Mouse (Mus musculus) thymus, adult 2 months (tissue): ENCODE measurements around the gene Tpcn1. TPM values are rescaled to one million over a fixed set of nuclear protein-coding genes. Genes with fewer than 3 reads are reported as not detected.

Source experiments
- DNase-seq: peaks from one replicate; pipeline ENCODE4 v3.0.0; 2021
- H3K27ac ChIP-seq: fragments of 200-500 bp; 2 replicates; pipeline ENCODE4 v1.5.1; 2012; ENCODE audit warnings: low read length, control low read depth; ENCODE audit not compliant: control insufficient read depth, insufficient read depth
- H3K27me3 ChIP-seq: fragments of 200-500 bp; 2 replicates; pipeline ENCODE4 v1.6.1; 2012; ENCODE audit warnings: mild to moderate bottlenecking, low read length, moderate library complexity, mixed read lengths; ENCODE audit not compliant: control insufficient read depth, insufficient read depth
- H3K36me3 ChIP-seq: fragments of 200-500 bp; 2 replicates; pipeline ENCODE4 v1.6.1; 2012; ENCODE audit warnings: mild to moderate bottlenecking, low read length, moderate library complexity; ENCODE audit not compliant: control insufficient read depth, insufficient read depth
- H3K4me1 ChIP-seq: fragments of 200-500 bp; replicated peaks from 2 replicates; pipeline ENCODE4 v1.6.1; 2012; ENCODE audit warnings: low read length; ENCODE audit not compliant: control insufficient read depth, insufficient read depth
- H3K4me3 ChIP-seq: fragments of 200-500 bp; 2 replicates; pipeline ENCODE4 v1.5.1; 2012; ENCODE audit warnings: mild to moderate bottlenecking, low read length, control low read depth, moderate library complexity; ENCODE audit not compliant: control insufficient read depth, insufficient read depth
- CTCF ChIP-seq: fragments of 200-500 bp; IDR thresholded peaks from 2 replicates; pipeline ENCODE4 v1.5.1; 2012; ENCODE audit warnings: mild to moderate bottlenecking, control low read depth, low read length, moderate library complexity, borderline replicate concordance; ENCODE audit not compliant: control insufficient read depth, poor library complexity, insufficient read depth; ENCODE audit errors: extremely low read depth
- POLR2A ChIP-seq: fragments of 200-500 bp; IDR thresholded peaks from 2 replicates; pipeline ENCODE4 v1.6.1; 2012; ENCODE audit warnings: mild to moderate bottlenecking, low read length, control low read depth, moderate library complexity; ENCODE audit not compliant: control insufficient read depth, poor library complexity, insufficient read depth; ENCODE audit errors: extremely low read depth
- WGBS: fragments of 180-500 bp; shearing (Covaris S2); methylation state at CpG from one replicate; pipeline ENCODE4 v1.1.7; 2018; 5-methylcytosine and 5-hydroxymethylcytosine counted together
- polyA plus RNA-seq: library from polyadenylated mRNA; depleted of rRNA; stranded (reverse); fragments of >200 nt; gene quantifications from 2 replicates; pipeline ENCODE4 v1.2.3, GENCODE M21; 2012

Gene Tpcn1
- polyA plus RNA-seq, 1 experiment, result 203 TPM

- no peak for DNase-seq
- no peaks in the 10 kb centered on the region for H3K36me3 ChIP-seq
- H3K27me3 ChIP-seq, result no peaks in the 10 kb centered on the region
- H3K27ac ChIP-seq, result no peak overlapping the region
- 85% methylated on average over 7 of the region's 7 CpGs for WGBS
- H3K4me3 ChIP-seq, result no peak overlapping the region
- peaks cover 7% of the 10 kb centered on the region for H3K4me1 ChIP-seq
- TF ChIP-seq POLR2A, result no peak
- no peak for TF ChIP-seq CTCF
Observed at GRCm38 (mm10) chr5:120592141-120592540, 3.7 kb upstream of the Tpcn1 start.

DNA sequence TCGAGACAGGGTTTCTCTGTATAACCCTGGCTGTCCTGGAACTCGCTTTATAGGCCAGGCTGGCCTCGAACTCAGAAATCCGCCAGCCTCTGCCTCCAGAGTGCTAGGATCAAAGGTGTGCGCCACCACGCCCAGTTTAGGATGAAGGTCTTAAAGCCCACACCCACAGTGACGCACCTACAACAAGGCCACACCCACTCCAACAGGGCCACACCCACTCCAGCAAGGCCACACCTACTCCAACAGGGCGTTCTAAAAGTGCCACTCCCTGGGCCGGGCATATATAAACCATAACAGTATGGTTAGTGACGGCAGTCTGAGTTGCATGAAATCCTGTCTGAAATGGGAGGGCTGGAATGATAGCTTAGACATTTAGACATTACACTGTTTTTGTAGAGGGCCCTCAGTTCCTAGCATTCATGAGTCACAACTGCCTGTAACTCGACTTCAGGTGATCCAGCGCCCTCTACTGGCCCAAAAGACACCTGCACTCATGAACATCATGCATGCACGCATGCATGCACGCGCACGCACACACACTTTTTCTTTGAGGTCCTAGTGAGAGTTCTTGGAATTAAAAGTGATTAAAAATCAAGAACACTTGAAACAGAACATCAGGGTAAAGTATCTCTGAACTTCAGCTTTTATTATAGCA lies 2.0 kb upstream of the Tpcn1 start:
- TF ChIP-seq POLR2A (no peak), CTCF (no peak; the same call in 1 of the 2 replicates)
- WGBS, result 85% methylated on average over 16 of the region's 16 CpGs
- DNase-seq, result no peak

DNA sequence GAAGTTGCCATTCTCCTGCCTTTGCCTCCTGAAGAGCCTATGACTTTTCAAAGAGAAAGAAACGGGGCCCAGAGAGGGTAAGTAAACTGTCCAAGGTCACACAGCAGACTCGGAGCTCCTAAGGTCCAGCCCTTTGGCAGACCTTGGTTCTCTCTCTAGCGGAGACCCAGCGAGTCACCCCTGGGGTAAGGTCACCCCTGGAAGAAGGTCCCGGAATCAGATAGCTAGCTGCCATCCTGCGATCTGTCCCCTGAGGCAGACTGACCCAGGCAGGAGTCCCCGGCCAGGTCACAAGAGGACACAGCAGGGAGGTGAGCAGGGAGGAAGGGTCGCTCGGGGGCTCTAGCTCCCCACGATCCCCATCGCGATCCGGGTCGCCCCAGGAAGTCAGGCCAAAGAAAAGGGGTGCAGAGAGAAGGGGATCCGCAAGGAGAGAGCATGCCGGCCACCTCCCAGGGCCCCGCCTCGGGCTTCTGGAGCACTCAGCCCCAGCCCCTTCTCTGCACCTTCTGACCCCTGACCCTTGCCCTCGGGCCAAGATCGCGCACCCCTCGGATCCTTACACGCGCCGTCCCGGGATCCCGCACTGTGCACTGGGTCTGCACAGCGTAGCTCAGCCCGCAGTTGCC lies 419 bp downstream of the Tpcn1 start:
- TF ChIP-seq POLR2A (no peak; the same call in 1 of the 2 replicates), CTCF (no peak)
- Histone ChIP-seq H3K27me3 (no peaks in the 10 kb centered on the region), H3K4me1 (peaks cover 26% of the 10 kb centered on the region), H3K27ac (peak overlapping the region; percentile 74), H3K36me3 (peaks cover 20% of the 10 kb centered on the region; the same call in 1 of the 2 replicates), H3K4me3 (peak overlapping the region; percentile 81)
- under 1% methylated on average over 29 of the region's 29 CpGs for WGBS
- DNase-seq, result no peak

More for the DNA sequence above, 2.0 kb upstream of the Tpcn1 start:
- Histone ChIP-seq H3K27me3 (no peaks in the 10 kb centered on the region), H3K27ac (no peak overlapping the region), H3K36me3 (no peaks in the 10 kb centered on the region), H3K4me3 (no peak overlapping the region), H3K4me1 (peaks cover 19% of the 10 kb centered on the region)

GRCm38 (mm10) chr5:120587616-120587926 lies 902 bp downstream of the Tpcn1 start:
- peak overlapping the region; percentile 74 for H3K27ac ChIP-seq
- peaks cover 23% of the 10 kb centered on the region; the same call in 1 of the 2 replicates for H3K36me3 ChIP-seq
- H3K4me1 ChIP-seq, result peaks cover 26% of the 10 kb centered on the region
- H3K4me3 ChIP-seq, result peak overlapping the region; percentile 81
- 6% methylated on average over 9 of the region's 9 CpGs for WGBS
- no peaks in the 10 kb centered on the region for H3K27me3 ChIP-seq
- DNase-seq, result peak; percentile 60
- TF ChIP-seq POLR2A, result peak; percentile 76
- TF ChIP-seq CTCF, result no peak

DNA sequence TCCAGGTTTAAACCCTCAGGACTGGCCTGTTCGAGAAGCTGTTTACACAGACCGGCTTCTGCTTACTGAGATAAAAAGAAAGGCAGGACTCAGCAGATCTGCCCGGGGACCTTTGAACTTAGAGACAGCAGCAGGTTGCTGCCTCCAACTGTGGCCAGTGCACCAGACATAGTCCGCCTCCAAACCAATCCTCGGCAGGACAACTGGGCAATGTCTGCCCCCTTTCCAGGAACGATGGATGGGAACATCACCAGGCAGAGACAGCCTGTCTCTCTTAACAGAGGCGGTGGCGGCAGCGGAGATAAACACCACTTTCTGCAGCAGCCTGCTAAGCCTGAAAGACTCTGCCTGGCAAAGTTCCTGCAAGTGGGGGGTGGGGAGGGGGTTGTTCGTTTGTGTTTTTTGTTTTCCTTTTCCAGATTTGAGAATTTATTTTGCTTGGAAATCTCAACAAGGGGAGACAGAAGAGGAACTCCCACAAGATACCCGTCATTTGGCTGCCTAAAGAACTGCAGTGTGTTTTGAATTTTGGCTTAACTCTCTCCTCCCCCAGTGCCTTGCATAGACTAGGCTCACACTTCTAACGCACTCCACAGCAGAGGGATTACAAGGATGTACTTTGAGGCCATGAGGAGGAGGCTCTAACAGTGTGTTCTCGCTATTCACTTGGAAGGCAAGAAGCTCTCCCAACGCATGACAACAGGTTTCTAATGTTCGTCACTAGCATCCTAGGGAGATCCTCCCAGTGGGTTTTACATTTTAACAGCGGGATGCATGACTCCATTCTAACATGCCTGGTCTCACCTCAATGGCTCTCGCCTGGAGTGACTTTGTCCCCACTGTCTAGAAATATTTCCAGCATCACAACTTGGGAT lies 1.5 kb downstream of the Tpcn1 start:
- peak overlapping the region; percentile 74 for H3K27ac ChIP-seq
- 25% methylated on average over 17 of the region's 17 CpGs for WGBS
- no peak for DNase-seq
- H3K27me3 ChIP-seq, result no peaks in the 10 kb centered on the region
- peaks cover 27% of the 10 kb centered on the region for H3K4me1 ChIP-seq
- TF ChIP-seq POLR2A, result no peak
- 0 out of 2 replicates have a peak, but pooled peaks have one; percentile 32 for TF ChIP-seq CTCF
- H3K36me3 ChIP-seq, result peaks cover 26% of the 10 kb centered on the region; the same call in 1 of the 2 replicates
- peak overlapping the region; percentile 81 for H3K4me3 ChIP-seq

- Histone ChIP-seq H3K36me3 (peaks cover 31% of the 10 kb centered on the region; the same call in 1 of the 2 replicates), H3K27ac (no peak overlapping the region), H3K27me3 (no peaks in the 10 kb centered on the region), H3K4me1 (peaks cover 45% of the 10 kb centered on the region), H3K4me3 (no peak overlapping the region)
- DNase-seq, result no peak
- WGBS, result 90% methylated on average over 15 of the region's 15 CpGs
- TF ChIP-seq CTCF (no peak), POLR2A (no peak)
Observed at GRCm38 (mm10) chr5:120584968-120585367, 3.5 kb downstream of the Tpcn1 start.
